Mouse (Mus musculus) embryonic facial prominence, embryonic 14.5 days (tissue): ENCODE data around the gene Gm5798. TPM values are rescaled to one million over a fixed set of nuclear protein-coding genes. Genes with fewer than 3 reads are reported as not detected.
"Not testable (repeated sequence)": the region's sequence is repeated elsewhere in the genome, so short reads cannot be mapped to it uniquely, and the experiment has no call there.

ENCODE experiments used
- ATAC-seq: fragments of 200-750 bp; cut with Nextera tagmentation; 2 replicates; pipeline ENCODE4 v1.8.0; 2017; ENCODE audit warnings: low read depth, moderate number of reproducible peaks, moderate TSS enrichment
- DNase-seq: peaks from one replicate; pipeline ENCODE4 v3.0.0-alpha.2; 2015; ENCODE audit warnings: low spot score
- H3K27ac ChIP-seq: fragments of 300-500 bp; sonication (generic); replicated peaks from 2 replicates; pipeline ENCODE4 v1.5.1; 2014; ENCODE audit warnings: low read depth, mild to moderate bottlenecking, low read length, moderate library complexity
- H3K27me3 ChIP-seq: fragments of 300-500 bp; sonication (generic); replicated peaks from 2 replicates; pipeline ENCODE4 v1.6.1; 2014; ENCODE audit warnings: low read length; ENCODE audit not compliant: control insufficient read depth, insufficient read depth
- H3K36me3 ChIP-seq: fragments of 300-500 bp; sonication (generic); 2 replicates; pipeline ENCODE4 v1.6.1; 2014; ENCODE audit warnings: low read length, mixed read lengths; ENCODE audit not compliant: control insufficient read depth, insufficient read depth
- H3K4me1 ChIP-seq: fragments of 300-500 bp; sonication (generic); 2 replicates; pipeline ENCODE4 v1.6.1; 2014; ENCODE audit warnings: antibody characterized with exemption, low read length; ENCODE audit not compliant: control insufficient read depth, insufficient read depth
- H3K4me2 ChIP-seq: fragments of 300-500 bp; sonication (generic); 2 replicates; pipeline ENCODE4 v1.6.1; 2014; ENCODE audit warnings: low read depth, mild to moderate bottlenecking, low read length, moderate library complexity, mixed read lengths
- H3K4me3 ChIP-seq: fragments of 300-500 bp; sonication (generic); 2 replicates; pipeline ENCODE4 v1.5.1; 2014; ENCODE audit warnings: low read depth, mild to moderate bottlenecking, low read length
- H3K9ac ChIP-seq: fragments of 300-500 bp; sonication (generic); 2 replicates; pipeline ENCODE4 v1.6.1; 2014; ENCODE audit warnings: low read depth, mild to moderate bottlenecking, low read length, moderate library complexity, mixed read lengths
- H3K9me3 ChIP-seq: fragments of 300-500 bp; sonication (generic); 2 replicates; pipeline ENCODE4 v1.6.1; 2016; ENCODE audit warnings: low read length; ENCODE audit not compliant: control insufficient read depth
- WGBS: fragments of 180-500 bp; shearing (Covaris S2); extraction: QIAGEN DNeasy Blood & Tissue Kit; methylation state at CpG from one replicate; pipeline ENCODE4 v1.1.7; 2014; 5-methylcytosine and 5-hydroxymethylcytosine counted together
- polyA plus RNA-seq: library from polyadenylated mRNA; unstranded; fragments of >200 nt; fragmentation: Nextera tagmentation; extraction: Ambion mirVana; gene quantifications from 2 replicates; pipeline ENCODE4 v1.2.1, GENCODE M21; 2014

Gm5798 gene
- polyA plus RNA-seq = not detected in 2 replicates

DNA sequence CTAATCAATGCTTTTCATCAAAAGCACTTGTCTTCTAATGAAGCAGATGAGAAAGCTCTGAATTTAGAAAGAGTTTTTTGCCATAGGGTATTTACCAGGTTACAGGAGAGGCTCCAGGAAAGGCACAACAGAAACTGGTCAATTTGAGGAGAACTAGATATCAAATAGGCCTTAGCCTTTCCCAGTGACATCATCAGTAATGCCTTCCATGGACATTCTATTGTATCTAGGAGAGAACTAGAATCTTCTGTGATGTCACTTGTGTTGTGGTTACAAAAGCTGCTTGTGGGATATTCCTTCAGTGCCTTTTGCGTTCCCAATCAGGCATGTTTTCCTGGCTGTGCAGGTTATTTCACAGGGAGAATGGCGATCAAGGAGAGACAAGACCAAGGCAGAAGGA lies at the start of gene Gm5798:
TSS of gene Gm5798 (plus strand) at position 301 of the 400 bp plus-strand sequence.
- 61% methylated on average over 2 of the region's 2 CpGs for WGBS
- H3K27me3 ChIP-seq, H3K9ac ChIP-seq, DNase-seq, H3K4me2 ChIP-seq, H3K27ac ChIP-seq, H3K4me3 ChIP-seq, H3K9me3 ChIP-seq, H3K4me1 ChIP-seq, ATAC-seq, H3K36me3 ChIP-seq: not testable (repeated sequence)

GRCm38 (mm10) chr14:41386279-41386678 lies 37.9 kb downstream of the Gm5798 start, which contains the start of gene Gm7945:
Gene Gm7945 (minus strand): TSS chr14:41386379.
- H3K27ac ChIP-seq, H3K9ac ChIP-seq, H3K27me3 ChIP-seq, DNase-seq, H3K9me3 ChIP-seq, H3K36me3 ChIP-seq, H3K4me3 ChIP-seq, H3K4me1 ChIP-seq, H3K4me2 ChIP-seq, ATAC-seq: not testable (repeated sequence)
- WGBS = no CpG with 5 or more reads among the region's 3 CpGs

Other genes with a start within 250 kb of the Gm5798 start
- gene Mat1a, start 243.6 kb upstream of the Gm5798 start, polyA plus RNA-seq = 0.15 and 0.20 TPM in 2 replicates
- not detected in 2 replicates for gene Sftpa1, start 216.8 kb upstream of the Gm5798 start, polyA plus RNA-seq
- gene Mbl1, start 197.2 kb upstream of the Gm5798 start, polyA plus RNA-seq = not detected in 2 replicates
- gene Sftpd, start 163.5 kb upstream of the Gm5798 start, polyA plus RNA-seq = 0.26 and 0.39 TPM in 2 replicates
- 0.13 TPM in 1 of 2 replicates, not detected in the other for gene Gm2832, start 69.8 kb upstream of the Gm5798 start, polyA plus RNA-seq
- gene Gm7945, start 37.8 kb downstream of the Gm5798 start, polyA plus RNA-seq = not detected in 2 replicates
- gene Gm6482, start 59.7 kb downstream of the Gm5798 start, polyA plus RNA-seq = not detected in 2 replicates
- gene Gm7954, start 104.9 kb downstream of the Gm5798 start, polyA plus RNA-seq = not detected in 2 replicates
- not detected in 2 replicates for gene Gm3486, start 140.9 kb downstream of the Gm5798 start, polyA plus RNA-seq
- not detected in 2 replicates for gene Gm7970, start 207.0 kb downstream of the Gm5798 start, polyA plus RNA-seq
- not detected in 2 replicates for gene 1700049E17Rik2, start 224.6 kb downstream of the Gm5798 start, polyA plus RNA-seq